Mouse (Mus musculus) heart, embryonic 16.5 days (tissue): ENCODE measurements around the gene Grik1. TPM values are rescaled to one million over a fixed set of nuclear protein-coding genes. Genes with fewer than 3 reads are reported as not detected.

Source experiments
- ATAC-seq: fragments of 200-750 bp; cut with Nextera tagmentation; replicated peaks from 2 replicates; pipeline ENCODE4 v1.8.0; 2017; ENCODE audit warnings: moderate number of reproducible peaks; ENCODE audit not compliant: insufficient read depth, low FRiP score; ENCODE audit errors: extremely low read depth
- H3K27ac ChIP-seq: fragments of 300-500 bp; sonication (generic); 2 replicates; pipeline ENCODE4 v1.5.1; 2014; ENCODE audit warnings: mild to moderate bottlenecking, low read length, control low read depth, moderate library complexity
- H3K27me3 ChIP-seq: fragments of 300-500 bp; sonication (generic); 2 replicates; pipeline ENCODE4 v1.6.1; 2014; ENCODE audit warnings: low read length, mixed read lengths; ENCODE audit not compliant: control insufficient read depth, insufficient read depth
- H3K36me3 ChIP-seq: fragments of 300-500 bp; sonication (generic); 2 replicates; pipeline ENCODE4 v1.6.1; 2014; ENCODE audit not compliant: control insufficient read depth, insufficient read depth
- H3K4me1 ChIP-seq: fragments of 300-500 bp; sonication (generic); 2 replicates; pipeline ENCODE4 v1.6.1; 2014; ENCODE audit warnings: low read length, mixed read lengths; ENCODE audit not compliant: control insufficient read depth, insufficient read depth
- H3K4me2 ChIP-seq: fragments of 300-500 bp; sonication (generic); 2 replicates; pipeline ENCODE4 v1.6.1; 2014; ENCODE audit warnings: low read depth, mild to moderate bottlenecking, control low read depth, low read length
- H3K4me3 ChIP-seq: fragments of 300-500 bp; sonication (generic); 2 replicates; pipeline ENCODE4 v1.5.1; 2014; ENCODE audit warnings: mild to moderate bottlenecking, control low read depth, low read length
- H3K9ac ChIP-seq: fragments of 300-500 bp; sonication (generic); 2 replicates; pipeline ENCODE4 v1.6.1; 2014; ENCODE audit warnings: low read length, control low read depth
- H3K9me3 ChIP-seq: fragments of 300-500 bp; sonication (generic); replicated peaks from 2 replicates; pipeline ENCODE4 v1.6.1; 2016; ENCODE audit warnings: low read length; ENCODE audit not compliant: control insufficient read depth
- WGBS: fragments of 180-500 bp; shearing (Covaris S2); extraction: QIAGEN DNeasy Blood & Tissue Kit; methylation state at CpG from one replicate; pipeline ENCODE4 v1.1.7; 2014; 5-methylcytosine and 5-hydroxymethylcytosine counted together
- polyA plus RNA-seq: library from polyadenylated mRNA; unstranded; fragments of >200 nt; fragmentation: Nextera tagmentation; extraction: Ambion mirVana; gene quantifications from 2 replicates; pipeline ENCODE4 v1.2.1, GENCODE M21; 2015

The Grik1 gene
- polyA plus RNA-seq, 1 experiment from 2014 or later, result 0.34 TPM

DNA sequence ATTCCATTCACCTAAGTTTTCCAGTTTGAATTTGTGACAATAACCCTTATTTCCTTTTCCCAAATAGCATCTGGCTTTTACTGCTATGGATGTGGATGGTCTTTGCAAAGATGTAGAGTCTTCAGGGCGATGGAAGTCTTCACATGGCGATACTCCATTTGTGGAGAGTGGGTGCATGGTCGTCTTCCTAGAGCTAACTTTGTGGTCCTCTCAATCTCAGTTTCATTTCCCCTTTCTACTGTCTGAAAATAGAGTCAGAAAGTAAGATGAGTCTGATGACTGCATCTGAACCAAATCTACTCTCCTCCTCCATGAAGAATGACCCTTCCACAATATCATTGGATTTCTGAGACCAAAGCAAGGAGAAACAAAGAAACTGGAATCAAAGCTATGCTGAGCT, 159.0 kb downstream of the Grik1 start:
- Histone ChIP-seq H3K36me3 (no peaks in the 10 kb centered on the region), H3K4me3 (no peak overlapping the region), H3K27ac (no peak overlapping the region), H3K4me2 (no peak overlapping the region), H3K9ac (no peak overlapping the region), H3K4me1 (no peaks in the 10 kb centered on the region), H3K27me3 (no peaks in the 10 kb centered on the region), H3K9me3 (no peaks in the 10 kb centered on the region)
- 72% methylated on average over 3 of the region's 3 CpGs for WGBS
- ATAC-seq, result no peak

DNA sequence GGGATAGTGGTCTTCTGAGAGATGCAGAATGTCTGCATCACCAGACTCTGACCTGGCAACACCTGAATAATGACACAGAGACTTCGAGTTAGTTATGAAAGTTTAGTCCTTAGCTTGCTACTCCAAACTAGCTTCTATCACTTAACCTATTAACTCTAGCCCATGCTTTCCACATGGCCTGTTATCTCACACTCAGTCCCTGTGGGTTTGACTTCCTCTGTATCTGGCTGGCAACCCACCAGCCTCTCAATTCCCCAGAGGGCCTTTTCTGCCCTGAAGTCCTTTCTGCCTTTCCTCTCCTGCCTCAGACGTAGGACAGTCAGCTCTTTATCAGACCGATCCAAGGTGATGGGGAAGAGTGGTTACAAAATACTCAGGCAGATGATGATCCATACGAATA, 165.0 kb downstream of the Grik1 start:
- 57% methylated on average over 4 of the region's 4 CpGs for WGBS
- Histone ChIP-seq H3K4me1 (no peaks in the 10 kb centered on the region), H3K27ac (no peak overlapping the region), H3K4me2 (no peak overlapping the region), H3K9me3 (no peaks in the 10 kb centered on the region; the same call in 1 of the 2 replicates), H3K9ac (no peak overlapping the region), H3K4me3 (no peak overlapping the region), H3K27me3 (no peaks in the 10 kb centered on the region), H3K36me3 (no peaks in the 10 kb centered on the region)
- ATAC-seq, result no peak

DNA sequence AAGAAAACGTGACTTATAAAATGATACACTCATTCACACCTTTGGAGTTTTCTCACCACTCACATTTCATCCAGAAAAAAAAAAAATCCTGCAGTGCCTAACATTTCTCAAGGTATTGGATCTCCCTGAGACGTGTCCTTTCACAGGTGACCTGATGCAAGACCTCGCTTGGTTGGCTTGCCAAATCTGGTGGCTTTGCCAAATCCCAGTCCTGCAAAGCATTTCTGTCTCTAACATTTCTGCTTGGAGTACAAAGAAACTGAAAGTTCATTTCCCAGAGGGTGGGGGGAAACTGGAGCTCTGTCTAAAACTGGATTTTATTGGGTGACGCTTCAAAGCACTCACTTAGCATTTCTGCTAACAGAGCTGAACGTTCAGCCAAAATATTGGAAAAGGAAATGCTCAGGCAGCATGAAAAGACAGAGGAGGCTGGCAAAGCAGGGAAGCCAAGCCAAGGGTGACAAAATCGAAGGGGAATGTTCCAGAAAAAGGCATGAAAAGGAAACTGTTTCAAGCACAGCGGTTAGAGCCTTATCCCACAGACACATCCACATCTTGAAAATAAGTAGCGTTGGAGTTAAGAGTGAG, 177.4 kb downstream of the Grik1 start:
- Histone ChIP-seq H3K27me3 (no peaks in the 10 kb centered on the region), H3K9me3 (no peaks in the 10 kb centered on the region), H3K4me3 (no peak overlapping the region), H3K4me2 (no peak overlapping the region), H3K36me3 (no peaks in the 10 kb centered on the region), H3K27ac (no peak overlapping the region), H3K9ac (no peak overlapping the region), H3K4me1 (no peaks in the 10 kb centered on the region)
- no peak for ATAC-seq
- WGBS, result 63% methylated on average over 8 of the region's 8 CpGs

DNA sequence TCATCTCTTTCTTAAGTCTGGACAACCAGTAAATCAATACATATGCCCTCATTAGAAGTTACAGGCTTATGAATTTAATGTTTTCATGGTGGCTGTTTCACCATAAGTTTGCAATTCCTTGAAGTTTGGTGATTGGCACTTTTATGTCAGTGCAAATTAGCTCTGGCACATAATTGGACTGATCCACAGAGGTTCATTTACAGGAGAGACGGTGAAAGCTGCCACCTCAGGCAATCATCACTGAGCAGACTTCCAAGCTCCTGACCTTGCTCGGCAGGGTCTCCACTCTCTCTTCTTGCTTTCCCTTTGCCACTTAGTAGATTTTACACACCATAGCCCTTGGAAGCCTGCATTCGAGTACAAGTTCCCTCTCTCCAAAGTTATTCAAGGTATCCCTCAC, 178.6 kb downstream of the Grik1 start:
- no peaks in the 10 kb centered on the region for H3K9me3 ChIP-seq
- no peak overlapping the region for H3K9ac ChIP-seq
- no peak overlapping the region for H3K4me2 ChIP-seq
- H3K4me1 ChIP-seq, result no peaks in the 10 kb centered on the region
- no peaks in the 10 kb centered on the region for H3K36me3 ChIP-seq
- no peak overlapping the region for H3K4me3 ChIP-seq
- no peaks in the 10 kb centered on the region for H3K27me3 ChIP-seq
- no peak for ATAC-seq
- whole genome bisulfite sequencing, result 57% methylated on average over 3 of the region's 3 CpGs
- no peak overlapping the region for H3K27ac ChIP-seq

DNA sequence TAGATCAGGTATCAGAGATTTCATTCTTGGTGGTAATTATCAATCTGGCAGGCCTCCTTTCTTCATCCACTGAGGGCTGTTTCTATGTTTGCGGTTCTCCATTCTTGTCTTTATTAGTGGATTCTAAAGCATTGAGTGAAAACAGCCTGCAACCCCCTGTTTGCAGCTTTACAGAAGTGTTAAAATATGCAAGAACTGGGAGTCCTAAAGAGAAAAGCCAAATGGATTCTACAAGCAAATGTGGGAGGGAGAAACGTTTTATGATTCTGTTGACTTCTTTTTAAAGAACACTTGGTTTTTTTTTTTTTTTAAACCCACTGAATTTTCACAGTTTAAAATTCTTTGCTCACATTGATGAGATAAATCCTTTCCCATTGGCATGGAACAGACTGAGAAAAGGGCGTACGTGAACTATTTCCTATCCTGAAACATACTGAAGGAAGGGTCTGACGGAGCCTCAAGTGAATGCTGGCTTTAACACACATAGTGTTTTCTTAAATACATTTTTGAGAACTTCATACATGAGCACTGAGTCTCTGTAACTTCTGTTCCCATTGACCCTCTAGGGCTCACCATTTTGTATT, 195.8 kb downstream of the Grik1 start:
- H3K4me1 ChIP-seq, result no peaks in the 10 kb centered on the region
- H3K9ac ChIP-seq, result no peak overlapping the region
- no peaks in the 10 kb centered on the region for H3K36me3 ChIP-seq
- no peaks in the 10 kb centered on the region for H3K9me3 ChIP-seq
- no peak overlapping the region for H3K27ac ChIP-seq
- H3K27me3 ChIP-seq, result no peaks in the 10 kb centered on the region
- H3K4me3 ChIP-seq, result no peak overlapping the region
- ATAC-seq, result no peak
- 61% methylated on average over 5 of the region's 5 CpGs for WGBS
- H3K4me2 ChIP-seq, result no peak overlapping the region

DNA sequence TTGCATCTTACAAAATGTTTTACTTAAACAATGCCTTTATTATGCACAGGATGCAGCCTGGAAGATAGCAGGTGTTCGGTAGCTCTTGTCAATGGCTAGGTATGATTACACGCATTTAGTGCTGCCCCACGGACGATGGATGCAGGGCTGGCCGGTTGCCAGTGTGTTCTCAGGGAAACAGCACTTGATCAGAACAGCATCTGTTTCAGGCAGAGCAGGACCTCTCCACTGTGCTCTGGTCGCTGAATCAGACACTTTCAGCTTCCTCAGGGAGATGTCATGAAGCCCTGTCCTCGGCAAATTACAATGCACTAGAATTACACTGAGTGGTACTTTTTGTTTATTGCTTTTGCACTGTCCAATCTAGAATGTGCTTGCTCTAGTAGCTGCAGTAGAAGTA, 202.8 kb downstream of the Grik1 start:
- no peaks in the 10 kb centered on the region for H3K9me3 ChIP-seq
- WGBS, result 63% methylated on average over 7 of the region's 7 CpGs
- H3K27ac ChIP-seq, result no peak overlapping the region
- H3K9ac ChIP-seq, result no peak overlapping the region
- ATAC-seq, result no peak
- no peak overlapping the region for H3K4me2 ChIP-seq
- no peaks in the 10 kb centered on the region for H3K36me3 ChIP-seq
- no peak overlapping the region for H3K4me3 ChIP-seq
- no peaks in the 10 kb centered on the region for H3K27me3 ChIP-seq
- H3K4me1 ChIP-seq, result no peaks in the 10 kb centered on the region

DNA sequence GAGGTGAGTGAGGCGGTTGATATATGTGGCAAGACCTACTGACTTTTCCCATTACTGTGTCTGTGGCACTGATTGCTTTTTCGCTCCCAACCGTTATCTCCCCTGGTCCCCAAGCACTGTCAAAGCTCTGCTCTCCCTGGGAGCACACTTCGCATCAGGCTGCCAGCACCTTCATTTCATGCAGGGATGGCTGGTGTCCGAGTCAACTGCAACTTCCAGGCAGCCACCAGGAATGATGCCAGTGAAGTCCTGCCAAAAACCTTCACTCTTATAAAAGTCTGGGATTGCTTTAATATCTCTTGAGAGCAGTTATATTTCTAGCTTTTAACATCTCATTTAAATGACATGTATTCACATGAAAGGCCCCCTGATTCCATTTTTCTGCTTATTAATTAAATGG, 215.3 kb downstream of the Grik1 start:
- Histone ChIP-seq H3K4me2 (no peak overlapping the region), H3K4me3 (no peak overlapping the region), H3K27me3 (no peaks in the 10 kb centered on the region), H3K9me3 (no peaks in the 10 kb centered on the region), H3K36me3 (no peaks in the 10 kb centered on the region), H3K27ac (no peak overlapping the region), H3K4me1 (no peaks in the 10 kb centered on the region), H3K9ac (no peak overlapping the region)
- ATAC-seq, result no peak
- 64% methylated on average over 5 of the region's 5 CpGs for WGBS

DNA sequence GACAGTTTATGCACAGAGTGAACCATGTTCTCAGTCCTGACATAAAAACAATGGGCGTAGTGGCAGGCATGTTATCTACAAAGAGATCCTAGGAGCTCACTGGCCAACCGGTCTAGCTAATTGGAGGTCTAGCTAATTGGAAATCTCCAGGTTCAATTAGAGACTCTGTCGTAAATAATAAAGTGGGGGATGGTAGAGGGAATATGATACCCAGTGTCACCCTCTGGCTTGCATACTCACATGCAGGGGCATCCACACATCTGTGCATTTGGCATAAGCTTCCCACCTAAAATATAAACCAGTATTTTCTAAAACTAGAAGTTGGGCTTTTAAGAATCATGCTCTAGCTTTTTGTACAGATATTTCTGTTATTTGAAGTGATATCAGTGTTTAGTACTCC, 229.1 kb downstream of the Grik1 start:
- WGBS, result 86% methylated on average over 3 of the region's 3 CpGs
- no peak for ATAC-seq

DNA sequence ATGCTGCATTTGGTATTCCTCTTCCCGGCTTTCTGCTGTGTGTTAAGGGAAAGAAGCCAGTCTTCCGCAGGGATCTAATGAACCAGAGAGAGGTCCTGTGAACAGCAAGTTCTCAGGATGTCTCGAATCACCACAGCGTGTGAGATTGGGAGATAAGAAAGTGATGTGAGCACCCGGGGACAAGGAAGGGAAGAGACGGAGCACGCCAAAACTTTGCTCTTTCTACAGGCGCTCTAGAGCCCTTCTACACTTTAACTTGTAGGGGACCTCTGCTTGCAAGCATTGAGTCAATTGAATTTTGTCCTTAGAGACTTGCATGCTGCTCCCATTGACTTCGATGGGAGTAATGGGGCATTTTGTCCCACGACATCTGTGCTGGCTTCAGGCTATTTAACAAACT, 241.9 kb downstream of the Grik1 start:
- Histone ChIP-seq H3K4me2 (no peak overlapping the region), H3K27ac (no peak overlapping the region), H3K9ac (no peak overlapping the region), H3K27me3 (no peaks in the 10 kb centered on the region), H3K4me3 (no peak overlapping the region), H3K9me3 (no peaks in the 10 kb centered on the region), H3K36me3 (no peaks in the 10 kb centered on the region), H3K4me1 (no peaks in the 10 kb centered on the region)
- ATAC-seq, result no peak
- 76% methylated on average over 10 of the region's 10 CpGs for WGBS

More for the DNA sequence above, 229.1 kb downstream of the Grik1 start:
- Histone ChIP-seq H3K9ac (no peak overlapping the region), H3K36me3 (no peaks in the 10 kb centered on the region), H3K9me3 (no peaks in the 10 kb centered on the region), H3K27ac (no peak overlapping the region), H3K4me1 (no peaks in the 10 kb centered on the region), H3K4me3 (no peak overlapping the region), H3K4me2 (no peak overlapping the region), H3K27me3 (no peaks in the 10 kb centered on the region)
